Mouse (Mus musculus) CH12.LX (cell line): ENCODE results near the gene Ric1. TPM values are rescaled to one million over a fixed set of nuclear protein-coding genes. Genes with fewer than 3 reads are reported as not detected.

Experiments used
- DNase-seq: peaks from one replicate; pipeline ENCODE4 v3.0.0-alpha.2; 2013; ENCODE audit errors: extremely low read depth
- H3K27ac ChIP-seq: 2 replicates; pipeline ENCODE4 v1.5.1; 2012; ENCODE audit warnings: low read depth, mild to moderate bottlenecking, control low read depth, moderate library complexity; ENCODE audit not compliant: insufficient read depth
- H3K27me3 ChIP-seq: replicated peaks from 2 replicates; pipeline ENCODE3; 2012; ENCODE audit warnings: inconsistent platforms
- H3K36me3 ChIP-seq, 2 experiments: replicated peaks in 1 of 2; 2 replicates each; pipeline versions ENCODE3 to v1.6.1; 2012; ENCODE audit warnings: inconsistent platforms in 1 of 2, low read length in 1 of 2, mild to moderate bottlenecking in 1 of 2, mixed read lengths in 1 of 2, moderate library complexity in 1 of 2; ENCODE audit not compliant: control insufficient read depth in 1 of 2, insufficient read depth in 1 of 2
- H3K4me1 ChIP-seq, 2 experiments: 2 replicates each; pipeline ENCODE4 v1.6.1; 2012; ENCODE audit warnings: inconsistent platforms in 1 of 2, moderate library complexity in 1 of 2; ENCODE audit not compliant: insufficient read depth in 2 of 2, control insufficient read depth in 1 of 2
- H3K4me2 ChIP-seq: 2 replicates; pipeline ENCODE4 v1.6.1; 2012; ENCODE audit warnings: low read depth, mild to moderate bottlenecking, control low read depth; ENCODE audit not compliant: poor library complexity, insufficient read depth, severe bottlenecking
- H3K4me3 ChIP-seq, 3 experiments: fragments of 150-350 bp in 1 of 3; sonication (generic) in 1 of 3; replicated peaks in 1 of 3; 2 replicates each; pipeline versions ENCODE3 to v1.5.1; 2011 to 2012; ENCODE audit warnings: low read depth in 2 of 3, low read length in 2 of 3, mild to moderate bottlenecking in 2 of 3, moderate library complexity in 2 of 3, control low read depth in 1 of 3, improper control_type of control experiment in 1 of 3, inconsistent platforms in 1 of 3, mixed read lengths in 1 of 3; ENCODE audit not compliant: poor library complexity in 1 of 3
- H3K79me2 ChIP-seq: replicated peaks from 2 replicates; pipeline ENCODE4 v1.6.1; 2012; ENCODE audit warnings: mild to moderate bottlenecking, moderate library complexity; ENCODE audit not compliant: control insufficient read depth, poor library complexity, insufficient read depth, severe bottlenecking; ENCODE audit errors: extremely low read depth
- H3K9ac ChIP-seq: 2 replicates; pipeline ENCODE4 v1.6.1; 2012; ENCODE audit warnings: low read depth, mild to moderate bottlenecking, control low read depth, moderate library complexity; ENCODE audit not compliant: insufficient read depth
- H3K9me3 ChIP-seq: replicated peaks from 2 replicates; pipeline ENCODE3; 2012; ENCODE audit warnings: low read length, inconsistent platforms, mixed read lengths
- CHD2 ChIP-seq: IDR thresholded peaks from 2 replicates; pipeline ENCODE4 v1.6.1; 2011; ENCODE audit warnings: low read length, improper control_type of control experiment
- CTCF ChIP-seq, 2 experiments: IDR thresholded peaks in 1 of 2; conservative IDR thresholded peaks in 1 of 2; 2 replicates each; pipeline ENCODE4 v1.5.1; 2011 to 2012; ENCODE audit warnings: low read depth in 2 of 2, low read length in 2 of 2, improper control_type of control experiment in 1 of 2, inconsistent platforms in 1 of 2, mild to moderate bottlenecking in 1 of 2, moderate library complexity in 1 of 2
- E2F4 ChIP-seq: IDR thresholded peaks from 2 replicates; pipeline ENCODE4 v1.6.1; 2011; ENCODE audit warnings: low read depth, low read length, improper control_type of control experiment; ENCODE audit not compliant: insufficient replicate concordance
- EP300 ChIP-seq: IDR thresholded peaks from 2 replicates; pipeline ENCODE4 v1.6.1; 2011; ENCODE audit warnings: low read length, improper control_type of control experiment
- HCFC1 ChIP-seq: IDR thresholded peaks from 2 replicates; pipeline ENCODE4 v1.6.1; 2012; ENCODE audit warnings: low read depth, mild to moderate bottlenecking, inconsistent platforms, low read length, improper control_type of control experiment
- JUN ChIP-seq: IDR thresholded peaks from 2 replicates; pipeline ENCODE4 v1.6.1; 2011; ENCODE audit warnings: low read depth, mild to moderate bottlenecking, low read length, improper control_type of control experiment, moderate library complexity; ENCODE audit not compliant: insufficient read depth
- KAT2A ChIP-seq: IDR thresholded peaks from 2 replicates; pipeline ENCODE4 v1.6.1; 2012; ENCODE audit warnings: low read length, improper control_type of control experiment, inconsistent platforms; ENCODE audit not compliant: insufficient replicate concordance
- MAFK ChIP-seq: IDR thresholded peaks from 2 replicates; pipeline ENCODE4 v1.6.1; 2011; ENCODE audit warnings: low read length, improper control_type of control experiment; ENCODE audit not compliant: insufficient replicate concordance
- MAZ ChIP-seq: IDR thresholded peaks from 2 replicates; pipeline ENCODE4 v1.6.1; 2012; ENCODE audit warnings: low read depth, mild to moderate bottlenecking, inconsistent platforms, low read length, improper control_type of control experiment, moderate library complexity
- NRF1 ChIP-seq: IDR thresholded peaks from 2 replicates; pipeline ENCODE4 v1.6.1; 2014; ENCODE audit warnings: low read depth, mild to moderate bottlenecking, inconsistent platforms, low read length, improper control_type of control experiment, moderate library complexity
- POLR2AphosphoS2 ChIP-seq: IDR thresholded peaks from 2 replicates; pipeline ENCODE4 v1.6.1; 2011; ENCODE audit warnings: low read depth, low read length, improper control_type of control experiment
- TBP ChIP-seq: conservative IDR thresholded peaks from 2 replicates; pipeline ENCODE4 v1.6.1; 2011; ENCODE audit warnings: low read depth, low read length, improper control_type of control experiment
- UBTF ChIP-seq: IDR thresholded peaks from 2 replicates; pipeline ENCODE4 v1.6.1; 2012; ENCODE audit warnings: low read depth, mild to moderate bottlenecking, inconsistent platforms, low read length, improper control_type of control experiment, moderate library complexity
- dilution Hi-C: fragments of 300-500 bp; cut with MboI; formaldehyde crosslinking; loops from 2 replicates; pipeline ENCODE4 v1.14.3; 2020; ENCODE audit warnings: low sequenced_read_pairs; ENCODE audit not compliant: extremely low pct_unique_long_range_greater_than_20kb, extremely low pct_ligation_motif_present
- in situ Hi-C: fragments of 300-500 bp; cut with MboI; formaldehyde crosslinking; loops from 3 replicates; pipeline ENCODE4 v1.14.3; 2019; ENCODE audit warnings: low sequenced_read_pairs, low pct_ligation_motif_present, low pct_unique_long_range_greater_than_20kb, mixed read lengths
- polyA plus RNA-seq: library from polyadenylated mRNA; unstranded; fragments of >175 nt; gene quantifications from 2 replicates; pipeline ENCODE4 v1.2.1, GENCODE M21; 2012; ENCODE audit warnings: low read depth; ENCODE audit not compliant: insufficient read length
- total RNA-seq, 2 experiments: library from RNA; depleted of rRNA; stranded (reverse); fragments of 300-350 nt in 1 of 2; fragments of >200 nt in 1 of 2; gene quantifications; 2 replicates each; pipeline ENCODE4 v1.2.3; 2012 to 2014

The Ric1 gene
- total and polyA plus RNA-seq, 3 experiments = 11.2 to 17.9 (median 16.3) TPM

- TF ChIP-seq CHD2 (no peak), MAZ (no peak), UBTF (no peak), KAT2A (no peak), POLR2AphosphoS2 (no peak), JUN (no peak), E2F4 (no peak), NRF1 (no peak), EP300 (no peak), CTCF (conservative IDR thresholded peaks at IDR 0.05 in 1 of 2, IDR thresholded peaks at IDR 0.05 in 1 of 2; ENCODE audit: low read depth in 2 of 2, low read length in 2 of 2) (no peak), TBP (no peak)
- H3K27me3 ChIP-seq = no peaks in the 10 kb centered on the region
- dilution Hi-C loops = no loop called here
- H3K9me3 ChIP-seq = no peaks in the 10 kb centered on the region
- no peaks in the 10 kb centered on the region for H3K79me2 ChIP-seq
- no peak overlapping the region for H3K9ac ChIP-seq
- no peak for DNase-seq
- H3K36me3 ChIP-seq = no peaks in the 10 kb centered on the region
- H3K27ac ChIP-seq = no peak overlapping the region
- peaks cover 0 to 2% of the 10 kb centered on the region in 2 experiments; a peak in 1 of 4 replicates for H3K4me1 ChIP-seq
- in situ Hi-C loops = no loop called here
- H3K4me3 ChIP-seq = no peak overlapping the region
- no peak overlapping the region for H3K4me2 ChIP-seq
Observed at GRCm38 (mm10) chr19:29655148-29655547, 133.1 kb downstream of the Ric1 start.

GRCm38 (mm10) chr19:29656029-29656428 lies 133.9 kb downstream of the Ric1 start:
- no peaks in the 10 kb centered on the region for H3K27me3 ChIP-seq
- peaks cover 0 to 2% of the 10 kb centered on the region in 2 experiments; a peak in 1 of 4 replicates for H3K4me1 ChIP-seq
- DNase-seq = no peak
- H3K4me2 ChIP-seq = no peak overlapping the region
- no peaks in the 10 kb centered on the region for H3K9me3 ChIP-seq
- TF ChIP-seq HCFC1 (no peak), MAFK (peak; percentile 75)
- no peak overlapping the region for H3K27ac ChIP-seq
- in situ Hi-C loops (no loop called here), dilution Hi-C loops (no loop called here)
- no peaks in the 10 kb centered on the region for H3K36me3 ChIP-seq
- no peaks in the 10 kb centered on the region for H3K79me2 ChIP-seq
- no peak overlapping the region for H3K9ac ChIP-seq
- no peak overlapping the region for H3K4me3 ChIP-seq

Other genes starting within 250 kb of the Ric1 start
- 8.0 and 11.2 TPM in 2 replicates for gene Insl6, start 196.9 kb upstream of the Ric1 start, total RNA-seq (2012; rRNA removed)
- gene Insl6, start 196.9 kb upstream of the Ric1 start, total RNA-seq (2014; rRNA removed) = 8.5 and 9.8 TPM in 2 replicates
- 5.1 and 5.7 TPM in 2 replicates for gene Insl6, start 196.9 kb upstream of the Ric1 start, polyA plus RNA-seq
- not detected in 2 replicates for gene Rln1, start 187.6 kb upstream of the Ric1 start, total RNA-seq (2012; rRNA removed)
- not detected in 2 replicates for gene Rln1, start 187.6 kb upstream of the Ric1 start, total RNA-seq (2014; rRNA removed)
- not detected in 2 replicates for gene Rln1, start 187.6 kb upstream of the Ric1 start, polyA plus RNA-seq
- 27.7 and 31.3 TPM in 2 replicates for gene Plgrkt, start 154.9 kb upstream of the Ric1 start, total RNA-seq (2012; rRNA removed)
- 27.9 and 33.0 TPM in 2 replicates for gene Plgrkt, start 154.9 kb upstream of the Ric1 start, total RNA-seq (2014; rRNA removed)
- 38.3 and 40.6 TPM in 2 replicates for gene Plgrkt, start 154.9 kb upstream of the Ric1 start, polyA plus RNA-seq
- 4.7 and 6.7 TPM in 2 replicates for gene Cd274, start 154.8 kb upstream of the Ric1 start, total RNA-seq (2012; rRNA removed)
- gene Cd274, start 154.8 kb upstream of the Ric1 start, total RNA-seq (2014; rRNA removed) = 7.4 and 8.6 TPM in 2 replicates
- 14.7 and 15.9 TPM in 2 replicates for gene Cd274, start 154.8 kb upstream of the Ric1 start, polyA plus RNA-seq
- gene Pdcd1lg2, start 111.4 kb upstream of the Ric1 start, total RNA-seq (2012; rRNA removed) = 1.6 and 1.7 TPM in 2 replicates
- 1.4 and 2.4 TPM in 2 replicates for gene Pdcd1lg2, start 111.4 kb upstream of the Ric1 start, total RNA-seq (2014; rRNA removed)
- 4.6 and 5.5 TPM in 2 replicates for gene Pdcd1lg2, start 111.4 kb upstream of the Ric1 start, polyA plus RNA-seq
- gene Ermp1, start 126.1 kb downstream of the Ric1 start, total RNA-seq (2012; rRNA removed) = 26.1 and 27.6 TPM in 2 replicates
- gene Ermp1, start 126.1 kb downstream of the Ric1 start, total RNA-seq (2014; rRNA removed) = 21.7 and 22.7 TPM in 2 replicates
- 31.7 and 32.9 TPM in 2 replicates for gene Ermp1, start 126.1 kb downstream of the Ric1 start, polyA plus RNA-seq
- gene Mlana, start 175.5 kb downstream of the Ric1 start, total RNA-seq (2012; rRNA removed) = not detected in 2 replicates
- gene Mlana, start 175.5 kb downstream of the Ric1 start, total RNA-seq (2014; rRNA removed) = not detected in 2 replicates
- gene Mlana, start 175.5 kb downstream of the Ric1 start, polyA plus RNA-seq = not detected in 2 replicates